Mouse (Mus musculus) c-Kit-negative CD71-positive TER-119-positive erythroid progenitor cells, embryonic 14.5 days (primary cell): Measurements from ENCODE around the gene Pigyl.

Experiments used
- DNase-seq: peaks from one replicate; pipeline ENCODE4 v3.0.0-alpha.2; 2013; ENCODE audit warnings: low read depth, low spot score

The Pigyl gene

GRCm38 (mm10) chr9:22196412-22196811 is 39.8 kb downstream of the Pigyl start:
- no peak for DNase-seq
